Mouse (Mus musculus): ENCODE data around the gene Gm10100. TPM values are rescaled to one million over a fixed set of nuclear protein-coding genes. Genes with fewer than 3 reads are reported as not detected.
"Not testable (repeated sequence)": the region's sequence is repeated elsewhere in the genome, so short reads cannot be mapped to it uniquely, and the experiment has no call there.

Gene Gm10100
- polyA plus RNA-seq (2015; fragmentation: Nextera tagmentation; extraction: Ambion mirVana) = not detected in 2 replicates

GRCm38 (mm10) chr10:77726186-77726585 is at the start of gene Gm10100:
Gene Gm10100, plus strand, starts transcription at chr10:77726486.
- Histone ChIP-seq H3K9ac (ENCODE audit: low read depth, low read length) (no peak within 1 kb of the TSS), H3K27me3 (replicated peaks; ENCODE audit: control insufficient read depth, insufficient read depth, low read length) (no peaks in the 10 kb centered on the region), H3K9me3 (ENCODE audit: control insufficient read depth, low read length) (no peaks in the 10 kb centered on the region), H3K27ac (ENCODE audit: low read length) (no peak within 1 kb of the TSS), H3K4me2 (ENCODE audit: low read depth, low read length) (no peak within 1 kb of the TSS), H3K36me3 (ENCODE audit: control insufficient read depth, insufficient read depth, low read length) (no peaks in the 10 kb centered on the region), H3K4me1 (ENCODE audit: control insufficient read depth, insufficient read depth, low read length) (no peaks in the 10 kb centered on the region), H3K4me3 (ENCODE audit: low read length) (no peak within 1 kb of the TSS)
- 31% methylated on average over 3 of the region's 3 CpGs for WGBS
- no peak for ATAC-seq

- Histone ChIP-seq H3K9ac (ENCODE audit: low read depth, low read length) (no peak overlapping the region), H3K9me3 (ENCODE audit: control insufficient read depth, low read length) (no peaks in the 10 kb centered on the region), H3K27ac (ENCODE audit: low read length) (no peak overlapping the region), H3K4me2 (ENCODE audit: low read depth, low read length) (peak overlapping the region; percentile 60), H3K36me3 (ENCODE audit: control insufficient read depth, insufficient read depth, low read length) (no peaks in the 10 kb centered on the region), H3K4me3 (ENCODE audit: low read length) (peak overlapping the region; percentile 34), H3K4me1 (ENCODE audit: control insufficient read depth, insufficient read depth, low read length) (peaks cover 12% of the 10 kb centered on the region), H3K27me3 (replicated peaks; ENCODE audit: control insufficient read depth, insufficient read depth, low read length) (peaks cover 19% of the 10 kb centered on the region)
- ATAC-seq = no peak; the same call in 1 of the 2 replicates
- whole genome bisulfite sequencing = under 1% methylated on average over 35 of the region's 35 CpGs
Observed at GRCm38 (mm10) chr10:77677562-77677961, 48.7 kb upstream of the Gm10100 start.

- H3K4me3 ChIP-seq (ENCODE audit: low read length) = no peak overlapping the region
- ATAC-seq = no peak
- H3K36me3 ChIP-seq (ENCODE audit: control insufficient read depth, insufficient read depth, low read length) = no peaks in the 10 kb centered on the region
- WGBS = 80% methylated on average over 7 of the region's 7 CpGs
- no peaks in the 10 kb centered on the region for H3K9me3 ChIP-seq (ENCODE audit: control insufficient read depth, low read length)
- peaks cover 7% of the 10 kb centered on the region; the same call in 1 of the 2 replicates for H3K4me1 ChIP-seq (ENCODE audit: control insufficient read depth, insufficient read depth, low read length)
- H3K4me2 ChIP-seq (ENCODE audit: low read depth, low read length) = no peak overlapping the region
- H3K27ac ChIP-seq (ENCODE audit: low read length) = no peak overlapping the region
- H3K9ac ChIP-seq (ENCODE audit: low read depth, low read length) = no peak overlapping the region
- peaks cover 20% of the 10 kb centered on the region for H3K27me3 ChIP-seq (replicated peaks; ENCODE audit: control insufficient read depth, insufficient read depth, low read length)
Observed at GRCm38 (mm10) chr10:77682994-77683393, 43.3 kb upstream of the Gm10100 start.

GRCm38 (mm10) chr10:77684181-77684580 is 42.1 kb upstream of the Gm10100 start:
- Histone ChIP-seq H3K36me3 (ENCODE audit: control insufficient read depth, insufficient read depth, low read length) (no peaks in the 10 kb centered on the region), H3K27ac (ENCODE audit: low read length) (no peak overlapping the region), H3K4me3 (ENCODE audit: low read length) (no peak overlapping the region), H3K4me1 (ENCODE audit: control insufficient read depth, insufficient read depth, low read length) (peaks cover 3% of the 10 kb centered on the region; the same call in 1 of the 2 replicates), H3K9ac (ENCODE audit: low read depth, low read length) (no peak overlapping the region), H3K4me2 (ENCODE audit: low read depth, low read length) (no peak overlapping the region), H3K27me3 (replicated peaks; ENCODE audit: control insufficient read depth, insufficient read depth, low read length) (peaks cover 14% of the 10 kb centered on the region; the same call in 1 of the 2 replicates), H3K9me3 (ENCODE audit: control insufficient read depth, low read length) (no peaks in the 10 kb centered on the region)
- WGBS = 46% methylated on average over 8 of the region's 8 CpGs
- no peak for ATAC-seq

- Histone ChIP-seq H3K36me3 (ENCODE audit: control insufficient read depth, insufficient read depth, low read length) (no peaks in the 10 kb centered on the region), H3K27me3 (replicated peaks; ENCODE audit: control insufficient read depth, insufficient read depth, low read length) (peaks cover 14% of the 10 kb centered on the region; the same call in 1 of the 2 replicates), H3K27ac (ENCODE audit: low read length) (no peak within 1 kb of the TSS), H3K4me2 (ENCODE audit: low read depth, low read length) (peak within 1 kb of the TSS; percentile 26; the same call in 1 of the 2 replicates), H3K4me3 (ENCODE audit: low read length) (no peak within 1 kb of the TSS), H3K9me3 (ENCODE audit: control insufficient read depth, low read length) (no peaks in the 10 kb centered on the region), H3K4me1 (ENCODE audit: control insufficient read depth, insufficient read depth, low read length) (peaks cover 3% of the 10 kb centered on the region; the same call in 1 of the 2 replicates), H3K9ac (ENCODE audit: low read depth, low read length) (peak within 1 kb of the TSS; percentile 7; the same call in 1 of the 2 replicates)
- WGBS = 3% methylated on average over 22 of the region's 22 CpGs
- ATAC-seq = peak; percentile 84
Observed at GRCm38 (mm10) chr10:77685895-77686664, 40.2 kb upstream of the Gm10100 start, which contains the start of gene Tspear. Gene Tspear, plus strand, starts transcription at chr10:77686569.

GRCm38 (mm10) chr10:77687021-77687420 is 39.3 kb upstream of the Gm10100 start:
- no peak overlapping the region for H3K4me3 ChIP-seq (ENCODE audit: low read length)
- H3K27ac ChIP-seq (ENCODE audit: low read length) = no peak overlapping the region
- H3K9me3 ChIP-seq (ENCODE audit: control insufficient read depth, low read length) = no peaks in the 10 kb centered on the region
- no peak overlapping the region for H3K4me2 ChIP-seq (ENCODE audit: low read depth, low read length)
- WGBS = 28% methylated on average over 10 of the region's 10 CpGs
- peaks cover 14% of the 10 kb centered on the region; the same call in 1 of the 2 replicates for H3K27me3 ChIP-seq (replicated peaks; ENCODE audit: control insufficient read depth, insufficient read depth, low read length)
- H3K9ac ChIP-seq (ENCODE audit: low read depth, low read length) = no peak overlapping the region
- peaks cover 3% of the 10 kb centered on the region; the same call in 1 of the 2 replicates for H3K4me1 ChIP-seq (ENCODE audit: control insufficient read depth, insufficient read depth, low read length)
- H3K36me3 ChIP-seq (ENCODE audit: control insufficient read depth, insufficient read depth, low read length) = no peaks in the 10 kb centered on the region
- no peak for ATAC-seq

GRCm38 (mm10) chr10:77690356-77690807 is 35.9 kb upstream of the Gm10100 start, which contains the start of gene Gm19402:
Gene Gm19402, minus strand, starts transcription at chr10:77690757.
- not testable (repeated sequence) for H3K4me1 ChIP-seq (ENCODE audit: control insufficient read depth, insufficient read depth, low read length); H3K27ac ChIP-seq (ENCODE audit: low read length); H3K9me3 ChIP-seq (ENCODE audit: control insufficient read depth, low read length); H3K4me3 ChIP-seq (ENCODE audit: low read length); H3K4me2 ChIP-seq (ENCODE audit: low read depth, low read length); H3K9ac ChIP-seq (ENCODE audit: low read depth, low read length); H3K36me3 ChIP-seq (ENCODE audit: control insufficient read depth, insufficient read depth, low read length); ATAC-seq
- peaks cover 14% of the 10 kb centered on the region; the same call in 1 of the 2 replicates for H3K27me3 ChIP-seq (replicated peaks; ENCODE audit: control insufficient read depth, insufficient read depth, low read length)
- 72% methylated on average over 3 of the region's 3 CpGs for WGBS

- H3K27me3 ChIP-seq (replicated peaks; ENCODE audit: control insufficient read depth, insufficient read depth, low read length) = no peaks in the 10 kb centered on the region
- no peak for ATAC-seq
- H3K4me1 ChIP-seq (ENCODE audit: control insufficient read depth, insufficient read depth, low read length) = no peaks in the 10 kb centered on the region
- WGBS = 42% methylated on average over 4 of the region's 4 CpGs
- H3K27ac ChIP-seq (ENCODE audit: low read length) = no peak within 1 kb of the TSS
- no peak within 1 kb of the TSS for H3K4me3 ChIP-seq (ENCODE audit: low read length)
- H3K9ac ChIP-seq (ENCODE audit: low read depth, low read length) = no peak within 1 kb of the TSS
- H3K9me3 ChIP-seq (ENCODE audit: control insufficient read depth, low read length) = 0 out of 2 replicates have a peak, but pooled peaks cover 4% of the 10 kb centered on the region
- no peak within 1 kb of the TSS for H3K4me2 ChIP-seq (ENCODE audit: low read depth, low read length)
- H3K36me3 ChIP-seq (ENCODE audit: control insufficient read depth, insufficient read depth, low read length) = no peaks in the 10 kb centered on the region
Observed at GRCm38 (mm10) chr10:77697133-77697532, 29.2 kb upstream of the Gm10100 start, which contains the start of gene Gm9508. Gene Gm9508, minus strand, starts transcription at chr10:77697233.

- no peak for ATAC-seq
- H3K4me3 ChIP-seq (ENCODE audit: low read length) = no peak within 1 kb of the TSS
- H3K27ac ChIP-seq (ENCODE audit: low read length) = no peak within 1 kb of the TSS
- H3K4me2 ChIP-seq (ENCODE audit: low read depth, low read length) = no peak within 1 kb of the TSS
- no peaks in the 10 kb centered on the region for H3K36me3 ChIP-seq (ENCODE audit: control insufficient read depth, insufficient read depth, low read length)
- WGBS = 96% methylated on average over 1 of the region's 1 CpGs
- no peak within 1 kb of the TSS for H3K9ac ChIP-seq (ENCODE audit: low read depth, low read length)
- H3K27me3 ChIP-seq (replicated peaks; ENCODE audit: control insufficient read depth, insufficient read depth, low read length) = no peaks in the 10 kb centered on the region
- H3K9me3 ChIP-seq (ENCODE audit: control insufficient read depth, low read length) = no peaks in the 10 kb centered on the region
- no peaks in the 10 kb centered on the region for H3K4me1 ChIP-seq (ENCODE audit: control insufficient read depth, insufficient read depth, low read length)
Observed at GRCm38 (mm10) chr10:77706326-77706725, 20.0 kb upstream of the Gm10100 start, which contains the start of gene Gm10272. Gene Gm10272, plus strand, starts transcription at chr10:77706626.

All from intestine, embryonic 16.5 days (tissue).